Mouse (Mus musculus) midbrain, postnatal 0 days (tissue): ENCODE measurements at regions not wholly inside any gene's neighbourhood (a gene's known extent, or its start where the extent isn't known, plus 50 kb on each side); places are given as distances from the start of the nearest gene placed in this dataset.

ENCODE experiments used
- ATAC-seq: fragments of 200-750 bp; cut with Nextera tagmentation; 2 replicates; pipeline ENCODE4 v1.8.0; 2017; ENCODE audit warnings: moderate number of reproducible peaks, mild to moderate bottlenecking, moderate TSS enrichment, moderate library complexity; ENCODE audit not compliant: low FRiP score
- DNase-seq: peaks from one replicate; pipeline ENCODE4 v3.0.0-alpha.2; 2015; ENCODE audit warnings: low spot score
- H3K27ac ChIP-seq: fragments of 300-500 bp; sonication (generic); 2 replicates; pipeline ENCODE4 v1.5.1; 2014; ENCODE audit warnings: low read depth, mild to moderate bottlenecking, low read length, mixed read lengths
- H3K27me3 ChIP-seq: fragments of 300-500 bp; sonication (generic); 2 replicates; pipeline ENCODE4 v1.6.1; 2014; ENCODE audit warnings: low read length, control low read depth, mixed read lengths; ENCODE audit not compliant: insufficient read depth
- H3K36me3 ChIP-seq: fragments of 300-500 bp; sonication (generic); 2 replicates; pipeline ENCODE4 v1.6.1; 2014; ENCODE audit warnings: low read length, control low read depth, mixed read lengths; ENCODE audit not compliant: insufficient read depth
- H3K4me1 ChIP-seq: fragments of 300-500 bp; sonication (generic); 2 replicates; pipeline ENCODE4 v1.6.1; 2014; ENCODE audit warnings: mild to moderate bottlenecking, control low read depth, antibody characterized with exemption, low read length, mixed read lengths; ENCODE audit not compliant: insufficient read depth
- H3K4me2 ChIP-seq: fragments of 300-500 bp; sonication (generic); 2 replicates; pipeline ENCODE4 v1.6.1; 2014; ENCODE audit warnings: low read depth, mild to moderate bottlenecking, low read length, mixed read lengths; ENCODE audit not compliant: poor library complexity, severe bottlenecking
- H3K4me3 ChIP-seq: fragments of 300-500 bp; sonication (generic); 2 replicates; pipeline ENCODE4 v1.5.1; 2014; ENCODE audit warnings: low read depth, mild to moderate bottlenecking, low read length, moderate library complexity
- H3K9ac ChIP-seq: fragments of 300-500 bp; sonication (generic); replicated peaks from 2 replicates; pipeline ENCODE4 v1.6.1; 2014; ENCODE audit warnings: mild to moderate bottlenecking, low read length, moderate library complexity, mixed read lengths; ENCODE audit not compliant: poor library complexity, severe bottlenecking
- H3K9me3 ChIP-seq: fragments of 300-500 bp; sonication (generic); 2 replicates; pipeline ENCODE4 v1.6.1; 2016; ENCODE audit warnings: low read length, control low read depth
- CTCF ChIP-seq: IDR thresholded peaks from 2 replicates; pipeline ENCODE4 v1.5.1; 2016; ENCODE audit warnings: antibody characterized with exemption, mild to moderate bottlenecking
- WGBS: fragments of 180-500 bp; shearing (Covaris S2); extraction: QIAGEN DNeasy Blood & Tissue Kit; methylation state at CpG from one replicate; pipeline ENCODE4 v1.1.7; 2014; 5-methylcytosine and 5-hydroxymethylcytosine counted together

- Histone ChIP-seq H3K9me3 (no peaks in the 10 kb centered on the region), H3K4me1 (no peaks in the 10 kb centered on the region), H3K27ac (no peak overlapping the region), H3K27me3 (peaks cover 3% of the 10 kb centered on the region; the same call in 1 of the 2 replicates), H3K9ac (no peak overlapping the region), H3K4me2 (no peak overlapping the region), H3K4me3 (no peak overlapping the region), H3K36me3 (no peaks in the 10 kb centered on the region)
- ATAC-seq = no peak
- 0 out of 2 replicates have a peak, but pooled peaks have one; percentile 1 for TF ChIP-seq CTCF
- WGBS = 19% methylated on average over 7 of the region's 9 CpGs
- no peak for DNase-seq
Measured at GRCm38 (mm10) chrX:99339081-99339876, 131.8 kb downstream of the Pja1 start.

- Histone ChIP-seq H3K4me1 (no peaks in the 10 kb centered on the region), H3K9ac (no peak overlapping the region), H3K4me3 (no peak overlapping the region), H3K9me3 (no peaks in the 10 kb centered on the region), H3K27ac (no peak overlapping the region), H3K36me3 (no peaks in the 10 kb centered on the region), H3K27me3 (peaks cover 3% of the 10 kb centered on the region; the same call in 1 of the 2 replicates), H3K4me2 (no peak overlapping the region)
- WGBS = 57% methylated on average over 8 of the region's 8 CpGs
- DNase-seq (no peak), ATAC-seq (no peak)
- TF ChIP-seq CTCF = no peak
Measured at GRCm38 (mm10) chrX:99336616-99337553, 134.2 kb downstream of the Pja1 start.

GRCm38 (mm10) chrX:99335886-99336589, 135.0 kb downstream of the Pja1 start:
- DNase-seq = no peak
- WGBS = 57% methylated on average over 8 of the region's 8 CpGs
- no peak overlapping the region for H3K9ac ChIP-seq

GRCm38 (mm10) chrX:99332457-99332770, 138.7 kb downstream of the Pja1 start:
- no peak overlapping the region for H3K27ac ChIP-seq
- no peak for ATAC-seq
- no peak for TF ChIP-seq CTCF
- no peaks in the 10 kb centered on the region for H3K9me3 ChIP-seq
- no peak overlapping the region for H3K4me2 ChIP-seq
- H3K4me3 ChIP-seq = no peak overlapping the region
- H3K4me1 ChIP-seq = no peaks in the 10 kb centered on the region
- DNase-seq = no peak
- no peak overlapping the region for H3K9ac ChIP-seq
- H3K36me3 ChIP-seq = no peaks in the 10 kb centered on the region
- peaks cover 3% of the 10 kb centered on the region; the same call in 1 of the 2 replicates for H3K27me3 ChIP-seq
- 39% methylated on average over 4 of the region's 4 CpGs for WGBS

More at GRCm38 (mm10) chrX:99335886-99336589, 135.0 kb downstream of the Pja1 start:
- no peak for ATAC-seq
- Histone ChIP-seq H3K27ac (no peak overlapping the region), H3K4me1 (no peaks in the 10 kb centered on the region), H3K9me3 (no peaks in the 10 kb centered on the region), H3K4me2 (no peak overlapping the region), H3K36me3 (no peaks in the 10 kb centered on the region), H3K4me3 (no peak overlapping the region), H3K27me3 (peaks cover 3% of the 10 kb centered on the region; the same call in 1 of the 2 replicates)
- no peak for TF ChIP-seq CTCF

- H3K27ac ChIP-seq = no peak overlapping the region
- no peak overlapping the region for H3K4me2 ChIP-seq
- no peak for TF ChIP-seq CTCF
- no peaks in the 10 kb centered on the region for H3K9me3 ChIP-seq
- no peak overlapping the region for H3K9ac ChIP-seq
- H3K27me3 ChIP-seq = peaks cover 3% of the 10 kb centered on the region; the same call in 1 of the 2 replicates
- DNase-seq (peak; percentile 48), ATAC-seq (no peak)
- no peaks in the 10 kb centered on the region for H3K4me1 ChIP-seq
- H3K36me3 ChIP-seq = no peaks in the 10 kb centered on the region
- no peak overlapping the region for H3K4me3 ChIP-seq
- WGBS = 34% methylated on average over 9 of the region's 9 CpGs
Measured at GRCm38 (mm10) chrX:99331764-99332456, 139.2 kb downstream of the Pja1 start.
